Mouse (Mus musculus): ENCODE results near the gene Rhoj.

DNA sequence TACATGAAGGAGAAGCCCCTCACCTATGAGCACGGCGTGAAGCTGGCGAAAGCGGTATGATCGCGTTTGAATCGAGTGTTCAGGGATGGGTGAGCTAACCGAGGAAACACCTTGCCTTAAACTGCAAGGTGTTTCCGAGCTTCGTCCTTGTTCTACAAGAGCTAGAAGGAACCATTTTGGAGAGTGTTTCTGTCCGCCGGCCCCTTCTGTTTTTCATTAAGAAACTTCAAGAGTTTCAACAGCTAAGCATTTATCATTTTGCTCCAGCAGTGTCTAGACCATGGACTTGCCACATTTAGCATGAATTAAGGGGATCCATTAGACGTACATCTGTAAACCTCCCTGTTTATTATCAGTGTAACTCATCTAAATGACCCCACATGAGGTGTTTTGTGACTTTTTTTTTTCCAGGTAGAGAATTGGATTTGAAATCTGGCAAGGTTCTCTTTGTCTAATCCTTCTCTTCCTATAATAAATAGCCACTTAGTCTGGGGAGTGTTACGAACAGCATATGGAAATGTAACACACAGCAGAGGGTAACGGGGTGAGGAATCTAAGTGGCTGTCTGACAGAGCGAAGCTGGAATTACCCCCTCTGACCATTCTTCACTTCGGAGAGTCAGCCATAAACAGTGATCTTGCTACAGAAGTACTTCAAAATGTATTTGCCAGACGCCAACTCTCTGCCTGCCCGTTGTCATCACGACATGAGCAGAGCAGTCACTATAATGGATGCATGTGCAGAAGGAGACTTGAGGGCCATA is 86.1 kb downstream of the Rhoj start:
- no peak for TF ChIP-seq POLR2A (IDR thresholded peaks at IDR 0.05; ENCODE audit: insufficient read depth, low read depth, low read length)
- TF ChIP-seq CTCF (IDR thresholded peaks at IDR 0.05; ENCODE audit: insufficient read depth, low read depth, low read length), result no peak
